Mouse (Mus musculus): Measurements from ENCODE around the gene Gabra5. TPM values are rescaled to one million over a fixed set of nuclear protein-coding genes. Genes with fewer than 3 reads are reported as not detected.

The Gabra5 gene
- polyA plus RNA-seq, 1 experiment from 2014 or later, result 0.15 TPM

DNA sequence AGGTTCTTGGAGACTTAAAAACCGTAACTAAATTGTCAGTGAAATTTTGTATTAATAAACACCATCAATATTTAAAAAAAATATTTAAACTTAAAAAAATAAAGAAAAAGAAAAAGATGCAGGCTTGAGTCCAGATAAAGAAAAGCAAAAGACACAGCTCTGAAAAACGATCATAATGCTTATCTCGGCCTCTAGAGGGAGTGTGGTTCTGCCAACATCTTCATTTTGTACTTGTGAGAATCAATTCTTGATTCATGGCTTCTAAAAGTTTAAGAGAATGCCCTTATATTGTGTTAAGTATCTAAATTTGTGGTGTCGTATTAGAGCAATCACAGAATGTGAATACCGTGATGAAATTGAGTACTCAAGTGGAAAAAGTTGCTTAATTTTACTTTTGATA, 49.5 kb downstream of the Gabra5 start:
- H3K27ac ChIP-seq, result no peak overlapping the region
- WGBS, result 59% methylated on average over 5 of the region's 5 CpGs
- no peak overlapping the region for H3K4me3 ChIP-seq
- H3K9me3 ChIP-seq, result no peaks in the 10 kb centered on the region
- DNase-seq (ENCODE audit: low spot score), result no peak
- H3K27me3 ChIP-seq (ENCODE audit: insufficient read depth, poor library complexity, severe bottlenecking), result no peaks in the 10 kb centered on the region
- H3K36me3 ChIP-seq, result no peaks in the 10 kb centered on the region
- H3K4me1 ChIP-seq, result no peaks in the 10 kb centered on the region

DNA sequence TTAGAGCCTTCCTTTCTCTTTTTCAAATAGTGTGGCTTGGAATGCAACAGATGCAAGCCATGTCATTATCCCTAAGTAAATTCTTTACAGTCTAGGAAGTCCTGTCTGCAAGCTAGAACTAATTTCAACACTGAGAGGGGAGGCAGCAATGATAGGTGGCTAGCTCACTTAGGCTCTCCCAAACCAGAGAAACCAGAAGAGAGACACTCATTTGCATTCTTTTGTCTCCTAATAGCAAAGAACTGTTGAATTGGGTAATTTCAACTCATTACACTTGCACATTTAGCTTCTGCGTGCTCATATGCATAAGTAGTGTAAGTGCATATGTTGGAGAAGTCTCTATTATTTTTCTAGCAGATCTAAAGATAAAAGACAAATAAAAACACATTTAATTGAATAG, 61.6 kb downstream of the Gabra5 start:
- Histone ChIP-seq H3K4me3 (no peak overlapping the region), H3K4me1 (no peaks in the 10 kb centered on the region), H3K27ac (no peak overlapping the region), H3K9me3 (no peaks in the 10 kb centered on the region), H3K27me3 (ENCODE audit: insufficient read depth, poor library complexity, severe bottlenecking) (no peaks in the 10 kb centered on the region), H3K36me3 (no peaks in the 10 kb centered on the region)
- DNase-seq (ENCODE audit: low spot score), result no peak
- WGBS, result 71% methylated on average over 1 of the region's 1 CpGs

DNA sequence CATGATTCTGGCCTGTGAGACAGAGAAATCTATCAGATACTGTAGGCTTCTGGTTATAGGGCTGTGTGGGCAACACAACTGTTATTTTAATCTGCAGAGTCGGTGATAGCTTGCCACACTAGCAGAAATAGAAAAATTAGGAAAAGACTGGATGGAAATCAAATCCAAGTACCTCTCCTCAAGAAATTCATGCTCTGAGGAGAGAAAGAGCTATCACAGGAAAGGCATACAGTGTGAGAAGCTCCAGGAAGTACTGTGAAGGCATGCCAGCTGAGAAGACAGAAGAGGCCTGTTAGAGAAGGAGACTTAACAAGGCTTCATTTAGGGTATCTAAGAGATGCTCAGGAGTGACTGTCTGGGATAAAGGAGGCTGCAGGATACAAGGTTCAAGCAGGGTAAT, 87.2 kb downstream of the Gabra5 start:
- no peaks in the 10 kb centered on the region for H3K4me1 ChIP-seq
- H3K27me3 ChIP-seq (ENCODE audit: insufficient read depth, poor library complexity, severe bottlenecking), result no peaks in the 10 kb centered on the region
- no peak overlapping the region for H3K4me3 ChIP-seq
- DNase-seq (ENCODE audit: low spot score), result no peak
- WGBS, result 73% methylated on average over 1 of the region's 1 CpGs
- H3K27ac ChIP-seq, result no peak overlapping the region
- no peaks in the 10 kb centered on the region for H3K36me3 ChIP-seq
- no peaks in the 10 kb centered on the region for H3K9me3 ChIP-seq

DNA sequence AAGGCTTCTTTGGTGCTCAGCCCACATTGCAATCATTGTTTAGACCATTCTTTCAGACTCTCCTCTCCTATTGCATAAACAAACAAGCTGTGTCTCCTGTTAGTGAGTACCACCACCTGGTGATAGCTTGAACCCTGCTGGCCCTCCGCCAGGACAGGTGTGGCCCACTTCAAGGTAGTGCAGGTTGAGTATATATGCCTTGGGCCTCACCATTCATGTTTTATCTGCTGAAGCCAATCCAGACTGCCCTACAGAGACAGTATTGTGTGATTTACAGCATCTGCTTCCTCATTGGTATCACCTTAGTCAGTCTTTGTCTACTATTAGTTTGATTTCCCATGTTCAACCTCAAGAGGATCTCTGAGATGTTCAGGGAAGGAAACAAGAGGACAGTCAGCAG, 88.8 kb downstream of the Gabra5 start:
- no peak for DNase-seq (ENCODE audit: low spot score)
- WGBS, result 67% methylated on average over 1 of the region's 1 CpGs
- no peaks in the 10 kb centered on the region for H3K27me3 ChIP-seq (ENCODE audit: insufficient read depth, poor library complexity, severe bottlenecking)

DNA sequence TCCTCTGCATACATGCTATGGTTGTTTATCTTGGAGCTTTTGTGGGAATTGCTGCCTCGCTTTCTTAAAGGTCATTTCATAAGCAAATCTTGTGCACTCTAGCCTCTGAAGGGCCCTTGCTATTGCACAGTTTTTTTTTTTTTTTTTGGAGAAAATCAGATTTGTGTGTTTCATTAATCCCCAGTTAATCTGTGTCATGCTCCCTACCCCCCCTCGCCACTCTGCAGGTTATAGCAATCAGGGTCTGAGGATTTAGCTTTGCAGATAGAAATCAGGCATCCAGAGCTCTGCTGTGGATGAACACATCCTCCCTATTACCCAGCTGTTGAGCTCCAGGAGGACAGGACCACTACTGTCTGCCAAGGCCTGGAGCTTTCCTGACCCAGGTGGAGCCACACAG, 90.5 kb downstream of the Gabra5 start, which contains the start of gene Gabrb3:
Gene Gabrb3, plus strand, starts transcription at position 301 of the 400 bp plus-strand sequence.
- Histone ChIP-seq H3K27ac (no peak within 1 kb of the TSS), H3K4me3 (no peak within 1 kb of the TSS)
- WGBS, result 78% methylated on average over 2 of the region's 2 CpGs

More for the DNA sequence above, 88.8 kb downstream of the Gabra5 start:
- no peak overlapping the region for H3K27ac ChIP-seq
- H3K36me3 ChIP-seq, result no peaks in the 10 kb centered on the region
- H3K4me3 ChIP-seq, result no peak overlapping the region
- no peaks in the 10 kb centered on the region for H3K4me1 ChIP-seq
- no peaks in the 10 kb centered on the region for H3K9me3 ChIP-seq

DNA sequence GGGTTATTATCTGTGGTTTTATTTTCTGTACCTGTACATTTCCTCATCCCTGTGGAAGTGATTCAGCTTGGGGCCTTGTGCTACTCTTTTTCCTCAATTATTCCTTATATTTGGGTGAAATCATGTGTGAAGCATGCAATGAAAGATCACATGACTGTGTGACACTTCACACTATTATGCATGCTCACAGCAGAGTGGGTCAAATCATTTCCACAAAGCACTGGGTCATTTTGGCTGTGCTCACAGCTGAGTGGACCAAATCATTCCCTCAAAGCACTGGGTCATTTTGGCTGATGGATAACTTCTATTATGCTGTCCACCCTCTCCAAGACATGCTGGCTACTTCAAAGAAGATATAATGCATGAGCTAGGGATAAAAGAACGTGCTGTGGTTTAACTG, 97.0 kb downstream of the Gabra5 start:
- no peaks in the 10 kb centered on the region for H3K4me1 ChIP-seq
- WGBS, result 38% methylated on average over 1 of the region's 1 CpGs

More for the DNA sequence above, 90.5 kb downstream of the Gabra5 start, which contains the start of gene Gabrb3:
- H3K36me3 ChIP-seq, result no peaks in the 10 kb centered on the region
- no peaks in the 10 kb centered on the region for H3K27me3 ChIP-seq (ENCODE audit: insufficient read depth, poor library complexity, severe bottlenecking)
- no peak for DNase-seq (ENCODE audit: low spot score)
- H3K9me3 ChIP-seq, result no peaks in the 10 kb centered on the region
- H3K4me1 ChIP-seq, result no peaks in the 10 kb centered on the region

DNA sequence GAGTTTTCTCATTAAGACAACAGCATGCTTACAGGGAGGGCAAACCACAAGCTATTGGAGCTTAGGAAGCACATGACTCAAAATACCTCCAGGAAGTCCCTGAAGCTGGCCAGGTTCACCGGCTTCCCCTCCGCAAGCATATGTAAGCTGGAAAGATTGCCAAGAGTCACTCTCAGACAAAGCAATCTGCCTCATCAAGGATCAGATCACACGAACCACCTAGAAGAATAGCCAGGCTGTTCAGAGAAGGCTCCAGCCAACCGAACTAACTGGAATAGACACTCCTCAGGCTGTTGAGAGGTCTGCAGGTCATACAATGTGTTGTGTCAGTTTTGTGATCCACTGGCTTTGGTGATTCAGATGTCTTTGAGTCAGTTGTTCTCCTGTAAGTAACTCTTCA, 98.7 kb downstream of the Gabra5 start:
- 83% methylated on average over 4 of the region's 4 CpGs for WGBS
- Histone ChIP-seq H3K4me1 (no peaks in the 10 kb centered on the region), H3K36me3 (no peaks in the 10 kb centered on the region), H3K4me3 (no peak overlapping the region), H3K9me3 (no peaks in the 10 kb centered on the region), H3K27me3 (ENCODE audit: insufficient read depth, poor library complexity, severe bottlenecking) (no peaks in the 10 kb centered on the region), H3K27ac (no peak overlapping the region)
- no peak for DNase-seq (ENCODE audit: low spot score)

More for the DNA sequence above, 97.0 kb downstream of the Gabra5 start:
- no peak overlapping the region for H3K27ac ChIP-seq
- no peaks in the 10 kb centered on the region for H3K27me3 ChIP-seq (ENCODE audit: insufficient read depth, poor library complexity, severe bottlenecking)
- DNase-seq (ENCODE audit: low spot score), result no peak
- no peaks in the 10 kb centered on the region for H3K9me3 ChIP-seq
- H3K36me3 ChIP-seq, result no peaks in the 10 kb centered on the region
- H3K4me3 ChIP-seq, result no peak overlapping the region

DNA sequence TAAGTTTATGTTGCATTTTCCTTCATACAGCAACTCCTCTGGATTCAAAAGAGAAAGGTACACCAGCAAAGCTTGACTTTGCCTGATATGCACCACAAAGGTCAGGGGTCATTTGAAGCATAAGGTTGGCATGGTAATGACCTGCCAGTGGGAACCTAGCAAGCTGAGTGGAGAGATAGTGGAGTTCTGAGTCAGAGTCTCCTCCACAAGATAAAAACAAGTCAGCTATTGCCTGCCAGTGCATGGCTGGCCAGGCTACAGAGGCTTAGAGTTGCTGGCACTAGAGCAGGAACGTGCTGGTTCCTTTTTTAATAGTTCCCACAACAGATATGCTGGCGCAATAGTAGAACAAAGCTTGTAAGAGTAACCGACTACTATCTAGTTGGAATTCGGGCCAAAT, 116.3 kb downstream of the Gabra5 start:
- Histone ChIP-seq H3K9me3 (no peaks in the 10 kb centered on the region), H3K4me1 (no peaks in the 10 kb centered on the region), H3K27me3 (ENCODE audit: insufficient read depth, poor library complexity, severe bottlenecking) (peaks cover 11% of the 10 kb centered on the region; the same call in 1 of the 2 replicates), H3K27ac (no peak overlapping the region), H3K36me3 (no peaks in the 10 kb centered on the region), H3K4me3 (no peak overlapping the region)
- WGBS, result 75% methylated on average over 4 of the region's 4 CpGs
- DNase-seq (ENCODE audit: low spot score), result no peak

DNA sequence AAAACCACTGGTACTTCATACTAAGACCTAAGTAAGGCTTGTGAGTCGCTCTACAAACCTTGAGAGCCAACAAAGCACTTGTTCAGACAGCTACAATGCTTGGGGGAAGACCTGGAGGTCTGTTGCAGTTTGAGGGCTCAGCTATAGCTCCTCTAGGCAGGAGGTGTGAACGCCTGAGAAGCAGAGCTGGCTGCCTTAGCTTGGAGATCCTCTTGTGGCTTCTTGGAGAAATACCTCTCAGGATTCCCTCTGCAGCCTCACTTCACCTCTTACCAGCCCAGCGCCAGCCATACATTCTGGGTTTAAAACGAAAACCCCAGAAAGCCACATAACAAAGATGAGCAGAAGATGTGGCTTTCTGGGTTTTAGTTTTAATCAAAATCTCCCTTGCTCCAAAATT, 119.8 kb downstream of the Gabra5 start:
- peaks cover 46% of the 10 kb centered on the region for H3K27me3 ChIP-seq (ENCODE audit: insufficient read depth, poor library complexity, severe bottlenecking)
- 37% methylated on average over 4 of the region's 4 CpGs for WGBS
- no peak for DNase-seq (ENCODE audit: low spot score)
- H3K9me3 ChIP-seq, result no peaks in the 10 kb centered on the region
- peaks cover 6% of the 10 kb centered on the region for H3K4me1 ChIP-seq
- no peak overlapping the region for H3K27ac ChIP-seq
- H3K36me3 ChIP-seq, result no peaks in the 10 kb centered on the region
- H3K4me3 ChIP-seq, result no peak overlapping the region

DNA sequence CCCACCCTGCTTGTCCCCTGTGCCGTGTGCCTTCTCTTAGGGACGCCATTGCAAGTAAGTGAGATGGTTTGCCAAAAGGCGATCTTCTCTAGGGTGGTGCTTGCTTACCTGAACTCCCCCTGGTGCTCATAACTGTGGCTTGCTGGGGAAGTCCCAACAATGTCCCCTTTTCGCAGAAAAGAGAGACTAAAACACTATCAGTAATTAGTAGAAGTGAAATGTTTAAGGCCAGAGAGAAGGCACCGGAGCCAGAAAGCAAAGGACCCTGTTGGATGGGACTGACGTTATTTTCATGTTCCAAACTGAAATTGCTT, 122.6 kb downstream of the Gabra5 start:
- Histone ChIP-seq H3K4me1 (peaks cover 6% of the 10 kb centered on the region), H3K36me3 (no peaks in the 10 kb centered on the region), H3K27ac (no peak overlapping the region), H3K27me3 (ENCODE audit: insufficient read depth, poor library complexity, severe bottlenecking) (peaks cover 57% of the 10 kb centered on the region), H3K9me3 (no peaks in the 10 kb centered on the region), H3K4me3 (peak overlapping the region; percentile 70)
- DNase-seq (ENCODE audit: low spot score), result no peak
- WGBS, result 22% methylated on average over 6 of the region's 6 CpGs

DNA sequence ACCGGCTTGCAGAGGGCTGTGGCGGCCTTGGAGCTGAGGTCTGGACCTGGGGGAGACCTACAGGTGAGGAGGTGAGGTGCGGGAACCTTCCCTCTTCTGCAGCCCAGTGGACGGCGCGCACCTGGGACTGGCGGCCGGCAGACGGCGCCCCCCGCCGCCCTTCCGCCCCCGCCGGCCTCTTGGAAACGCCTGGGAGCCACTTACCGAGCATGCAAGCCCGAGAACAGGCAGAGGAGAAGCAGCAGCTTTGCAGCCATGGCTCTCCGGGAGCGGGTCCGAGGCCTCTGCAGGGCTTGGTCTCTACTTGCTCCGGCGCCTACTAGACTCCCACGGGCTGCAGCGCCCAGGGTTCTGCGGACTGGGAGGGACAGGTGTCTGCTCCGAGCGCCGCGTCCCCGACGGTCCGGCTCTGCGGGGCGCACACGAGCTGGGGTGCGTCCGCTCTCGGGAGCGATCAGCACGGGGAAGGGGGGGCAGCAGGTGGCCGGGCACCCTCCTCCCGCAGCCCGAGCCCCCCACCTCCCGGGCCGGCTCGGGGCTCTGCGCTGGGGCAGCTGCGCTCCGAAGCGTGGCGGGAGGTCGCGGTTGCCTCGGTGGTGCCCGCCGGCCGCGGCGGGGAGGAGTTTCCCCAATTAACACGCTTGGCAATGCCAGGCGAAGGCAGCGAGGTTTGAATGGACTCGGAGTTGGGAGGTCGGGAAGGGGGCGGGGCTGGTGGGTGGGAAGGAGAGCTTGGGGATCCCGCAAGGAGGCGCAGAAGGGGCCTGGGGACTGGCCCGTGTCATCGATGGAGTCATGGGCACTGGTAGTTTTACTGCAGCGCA, 123.1 kb downstream of the Gabra5 start, which contains the start of gene Gabrg3:
Gene Gabrg3, minus strand, starts transcription at position 672 of the 824 bp plus-strand sequence.
- peak within 1 kb of the TSS; percentile 70 for H3K4me3 ChIP-seq
- H3K27me3 ChIP-seq (ENCODE audit: insufficient read depth, poor library complexity, severe bottlenecking), result peaks cover 57% of the 10 kb centered on the region
- H3K27ac ChIP-seq, result no peak within 1 kb of the TSS
- no peaks in the 10 kb centered on the region for H3K9me3 ChIP-seq
- DNase-seq (ENCODE audit: low spot score), result peak; percentile 74
- under 1% methylated on average over 68 of the region's 71 CpGs for WGBS
- peaks cover 6% of the 10 kb centered on the region for H3K4me1 ChIP-seq
- no peaks in the 10 kb centered on the region for H3K36me3 ChIP-seq

DNA sequence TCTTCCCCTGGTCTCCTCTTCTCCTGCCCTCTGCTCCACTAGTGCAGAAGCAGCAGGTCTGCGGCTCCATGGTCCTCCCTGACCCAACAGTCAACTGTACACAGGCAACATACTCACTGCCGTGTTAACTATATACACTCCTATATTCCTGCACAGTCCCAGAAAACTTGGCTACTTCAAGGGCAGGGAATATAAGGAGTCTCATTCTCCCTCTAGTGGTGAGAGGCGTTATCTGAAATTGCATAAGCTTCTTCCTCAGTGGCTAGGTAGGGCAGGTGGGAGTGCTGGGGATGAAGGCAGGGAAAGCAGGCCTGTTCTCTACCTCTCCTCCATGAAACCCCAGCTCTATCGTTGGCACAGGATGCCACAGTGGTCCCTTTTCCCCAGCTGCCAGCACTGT, 125.7 kb downstream of the Gabra5 start:
- no peaks in the 10 kb centered on the region for H3K36me3 ChIP-seq
- H3K27ac ChIP-seq, result no peak overlapping the region
- no peak for DNase-seq (ENCODE audit: low spot score)
- no peaks in the 10 kb centered on the region for H3K9me3 ChIP-seq
- no peak overlapping the region for H3K4me3 ChIP-seq
- H3K27me3 ChIP-seq (ENCODE audit: insufficient read depth, poor library complexity, severe bottlenecking), result peaks cover 49% of the 10 kb centered on the region
- peaks cover 6% of the 10 kb centered on the region for H3K4me1 ChIP-seq
- WGBS, result 29% methylated on average over 4 of the region's 4 CpGs

DNA sequence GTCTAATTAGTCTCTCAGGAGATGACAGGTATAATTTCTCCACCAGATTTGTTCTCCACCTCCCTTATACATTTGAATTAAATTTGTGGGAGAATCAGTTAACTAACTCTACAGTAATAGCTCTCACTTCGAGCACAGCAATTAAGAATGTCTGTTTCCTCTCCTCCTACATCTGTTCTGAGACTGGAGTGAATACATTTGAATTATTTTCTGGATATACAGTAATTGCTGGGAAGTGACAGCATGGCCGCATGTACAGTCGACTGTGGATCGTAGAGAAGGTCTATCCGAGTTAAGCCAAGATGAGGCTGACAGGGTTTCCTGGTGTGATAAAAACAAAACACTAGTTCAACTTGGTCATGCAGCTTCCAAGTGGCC, 143.9 kb downstream of the Gabra5 start:
- Histone ChIP-seq H3K27ac (no peak overlapping the region), H3K4me1 (no peaks in the 10 kb centered on the region), H3K4me3 (no peak overlapping the region), H3K36me3 (no peaks in the 10 kb centered on the region), H3K27me3 (ENCODE audit: insufficient read depth, poor library complexity, severe bottlenecking) (no peaks in the 10 kb centered on the region), H3K9me3 (no peaks in the 10 kb centered on the region)
- 80% methylated on average over 5 of the region's 5 CpGs for WGBS
- no peak for DNase-seq (ENCODE audit: low spot score)

Data from heart, embryonic 10.5 days (tissue).